Mouse (Mus musculus) G1E (cell line): ENCODE measurements around the gene Nutm1. TPM values are rescaled to one million over a fixed set of nuclear protein-coding genes. Genes with fewer than 3 reads are reported as not detected.

Source experiments
- ATAC-seq: 2 replicates; pipeline ENCODE4 v1.8.0; 2016; ENCODE audit warnings: mild to moderate bottlenecking; ENCODE audit not compliant: insufficient number of reproducible peaks, poor library complexity, low FRiP score, severe bottlenecking; ENCODE audit errors: extremely low read depth
- DNase-seq: peaks from one replicate; pipeline ENCODE4 v3.0.0; 2012; ENCODE audit warnings: low spot score
- H3K27me3 ChIP-seq: 2 replicates; pipeline ENCODE4 v1.6.1; 2012; ENCODE audit warnings: mild to moderate bottlenecking, low read length, inconsistent platforms; ENCODE audit not compliant: insufficient read depth
- H3K36me3 ChIP-seq: replicated peaks from 2 replicates; pipeline ENCODE3; 2012; ENCODE audit warnings: mild to moderate bottlenecking, inconsistent platforms
- H3K4me1 ChIP-seq: 2 replicates; pipeline ENCODE4 v1.6.1; 2012; ENCODE audit warnings: low read depth, low read length, inconsistent platforms, mixed read lengths; ENCODE audit not compliant: insufficient read depth
- H3K4me3 ChIP-seq: 2 replicates; pipeline ENCODE4 v1.5.1; 2012; ENCODE audit warnings: low read depth, mild to moderate bottlenecking, inconsistent platforms, low read length, moderate library complexity, mixed read lengths
- H3K9me3 ChIP-seq: replicated peaks from 2 replicates; pipeline ENCODE4 v1.6.1; 2012; ENCODE audit warnings: inconsistent platforms
- CTCF ChIP-seq: IDR thresholded peaks from 2 replicates; pipeline ENCODE4 v1.5.1; 2012; ENCODE audit warnings: low read depth, low read length, inconsistent platforms, mixed read lengths
- GATA1 ChIP-seq: IDR thresholded peaks from 2 replicates; pipeline ENCODE4 v1.6.1; 2012; ENCODE audit warnings: borderline replicate concordance, low read length, inconsistent platforms, mixed read lengths
- GATA2 ChIP-seq: IDR thresholded peaks from 2 replicates; pipeline ENCODE4 v1.6.1; 2012; ENCODE audit warnings: low read depth, low read length, inconsistent platforms, borderline replicate concordance
- POLR2AphosphoS5 ChIP-seq: IDR thresholded peaks from 2 replicates; pipeline ENCODE4 v1.6.1; 2012; ENCODE audit warnings: low read depth, low read length, inconsistent platforms; ENCODE audit not compliant: insufficient replicate concordance
- TAL1 ChIP-seq: conservative IDR thresholded peaks from 2 replicates; pipeline ENCODE4 v1.6.1; 2012; ENCODE audit warnings: low read depth, low read length, inconsistent platforms, mixed read lengths
- polyA plus RNA-seq: library from polyadenylated mRNA; stranded (reverse); fragments of >175 nt; gene quantifications from 2 replicates; pipeline ENCODE4 v1.2.3, GENCODE M21; 2012
- total RNA-seq, 2 experiments: library from RNA; stranded (forward) in 1 of 2; stranded (reverse) in 1 of 2; fragments of 200-1000 nt in 1 of 2; fragments of >200 nt in 1 of 2; fragmentation: Nextera tagmentation in 1 of 2; gene quantifications; 2 replicates each; pipeline ENCODE4 v1.2.3; 2014 to 2017

The Nutm1 gene
- total and polyA plus RNA-seq, 3 experiments, result 0.04 to 0.11 TPM; not detected in 1

GRCm38 (mm10) chr2:112264364-112264763 is 5.3 kb upstream of the Nutm1 start:
- DNase-seq (no peak), ATAC-seq (no peak)
- H3K4me3 ChIP-seq, result no peak overlapping the region; the same call in 1 of the 2 replicates
- TF ChIP-seq POLR2AphosphoS5 (no peak), GATA1 (no peak), TAL1 (no peak), CTCF (no peak), GATA2 (no peak)
- peaks cover 21% of the 10 kb centered on the region for H3K36me3 ChIP-seq
- H3K4me1 ChIP-seq, result peaks cover 38% of the 10 kb centered on the region
- no peaks in the 10 kb centered on the region for H3K9me3 ChIP-seq
- no peaks in the 10 kb centered on the region for H3K27me3 ChIP-seq

GRCm38 (mm10) chr2:112262779-112263295 is 3.7 kb upstream of the Nutm1 start:
- DNase-seq, result peak; percentile 28

GRCm38 (mm10) chr2:112261748-112262653 is 2.9 kb upstream of the Nutm1 start, which contains the start of gene Nop10:
Nop10 (plus strand) TSS chr2:112261926.
- peaks cover 35% of the 10 kb centered on the region for H3K4me1 ChIP-seq
- TF ChIP-seq TAL1 (no peak), GATA2 (no peak), GATA1 (no peak), POLR2AphosphoS5 (0 out of 2 replicates have a peak, but pooled peaks have one; percentile 64), CTCF (peak; percentile 72)
- H3K36me3 ChIP-seq, result peaks cover 21% of the 10 kb centered on the region
- H3K4me3 ChIP-seq, result peak within 1 kb of the TSS; percentile 75
- no peaks in the 10 kb centered on the region; the same call in 1 of the 2 replicates for H3K27me3 ChIP-seq
- H3K9me3 ChIP-seq, result no peaks in the 10 kb centered on the region
- peak; percentile 67 for DNase-seq
- ATAC-seq, result peak; percentile 71

More at GRCm38 (mm10) chr2:112262779-112263295, 3.7 kb upstream of the Nutm1 start:
- peak; percentile 35; the same call in 1 of the 2 replicates for ATAC-seq
- Histone ChIP-seq H3K9me3 (no peaks in the 10 kb centered on the region), H3K4me1 (peaks cover 36% of the 10 kb centered on the region), H3K4me3 (peak overlapping the region; percentile 75), H3K36me3 (peaks cover 21% of the 10 kb centered on the region), H3K27me3 (no peaks in the 10 kb centered on the region; the same call in 1 of the 2 replicates)
- TF ChIP-seq TAL1, result no peak

GRCm38 (mm10) chr2:112254675-112255515 is 4.2 kb downstream of the Nutm1 start:
- ATAC-seq, result no peak
- Histone ChIP-seq H3K9me3 (no peaks in the 10 kb centered on the region), H3K27me3 (peaks cover 9% of the 10 kb centered on the region), H3K4me1 (no peaks in the 10 kb centered on the region; the same call in 1 of the 2 replicates), H3K36me3 (no peaks in the 10 kb centered on the region), H3K4me3 (no peak overlapping the region)
- DNase-seq, result no peak
- no peak for TF ChIP-seq TAL1
- no peak for TF ChIP-seq CTCF
- no peak for TF ChIP-seq GATA1
- TF ChIP-seq GATA2, result no peak
- no peak for TF ChIP-seq POLR2AphosphoS5

- no peaks in the 10 kb centered on the region for H3K9me3 ChIP-seq
- ATAC-seq, result no peak
- peaks cover 7% of the 10 kb centered on the region for H3K27me3 ChIP-seq
- DNase-seq, result no peak
- no peak overlapping the region for H3K4me3 ChIP-seq
- H3K4me1 ChIP-seq, result no peaks in the 10 kb centered on the region
- TF ChIP-seq GATA2 (no peak), POLR2AphosphoS5 (no peak), GATA1 (no peak)
- H3K36me3 ChIP-seq, result peaks cover 20% of the 10 kb centered on the region
Observed at GRCm38 (mm10) chr2:112249780-112250453, 9.2 kb downstream of the Nutm1 start.

- no peaks in the 10 kb centered on the region for H3K4me1 ChIP-seq
- DNase-seq, result no peak
- H3K9me3 ChIP-seq, result no peaks in the 10 kb centered on the region
- H3K36me3 ChIP-seq, result peaks cover 45% of the 10 kb centered on the region
- H3K4me3 ChIP-seq, result no peak overlapping the region
- no peaks in the 10 kb centered on the region for H3K27me3 ChIP-seq
- TF ChIP-seq TAL1, result no peak
- no peak for TF ChIP-seq GATA1
- TF ChIP-seq GATA2, result no peak
- TF ChIP-seq CTCF, result no peak
- no peak for TF ChIP-seq POLR2AphosphoS5
- ATAC-seq, result no peak
Observed at GRCm38 (mm10) chr2:112247323-112247722, 11.8 kb downstream of the Nutm1 start.
